Mouse (Mus musculus): ENCODE measurements around the gene H2-Ab1.

The H2-Ab1 gene

GRCm38 (mm10) chr17:34272102-34272501 is 14.6 kb downstream of the H2-Ab1 start:
- in situ Hi-C loops (cut with MboI, MseI), result no loop called here

- in situ Hi-C loops (cut with MboI, MseI), result loop anchor here in 1 of 2 experiments (5.0 kb wide), 1 partner anchor 42 kb away; no protein-coding TSS in a partner anchor
Observed at GRCm38 (mm10) chr17:34280499-34281038, 23.1 kb downstream of the H2-Ab1 start.

- in situ Hi-C loops (cut with MboI, MseI), result loop anchor here in 1 of 2 experiments (5.0 kb wide), 1 partner anchor 40 kb away; no protein-coding TSS in a partner anchor
Observed at GRCm38 (mm10) chr17:34281836-34282235, 24.3 kb downstream of the H2-Ab1 start.

- in situ Hi-C loops (cut with MboI, MseI), result no loop called here
Observed at GRCm38 (mm10) chr17:34285371-34285770, 27.9 kb downstream of the H2-Ab1 start.

GRCm38 (mm10) chr17:34285848-34286247 is 28.4 kb downstream of the H2-Ab1 start:
- in situ Hi-C loops (cut with MboI, MseI), result no loop called here

GRCm38 (mm10) chr17:34286501-34286900 is 29.0 kb downstream of the H2-Ab1 start:
- in situ Hi-C loops (cut with MboI, MseI), result no loop called here

- in situ Hi-C loops (cut with MboI, MseI), result no loop called here
Observed at GRCm38 (mm10) chr17:34286999-34287398, 29.5 kb downstream of the H2-Ab1 start.

GRCm38 (mm10) chr17:34287648-34288047 is 30.2 kb downstream of the H2-Ab1 start, which contains the start of gene H2-Aa:
Gene H2-Aa (minus strand): TSS chr17:34287823.
- in situ Hi-C loops (cut with MboI, MseI), result no loop called here

GRCm38 (mm10) chr17:34288131-34288530 is 30.6 kb downstream of the H2-Ab1 start:
- in situ Hi-C loops (cut with MboI, MseI), result no loop called here

- in situ Hi-C loops (cut with MboI, MseI), result no loop called here
Observed at GRCm38 (mm10) chr17:34291609-34292008, 34.1 kb downstream of the H2-Ab1 start.

- in situ Hi-C loops (cut with MboI, MseI), result no loop called here
Observed at GRCm38 (mm10) chr17:34292570-34292969, 35.1 kb downstream of the H2-Ab1 start.

- in situ Hi-C loops (cut with MboI, MseI), result no loop called here
Observed at GRCm38 (mm10) chr17:34293533-34293932, 36.0 kb downstream of the H2-Ab1 start.

- in situ Hi-C loops (cut with MboI, MseI), result no loop called here
Observed at GRCm38 (mm10) chr17:34294249-34294648, 36.8 kb downstream of the H2-Ab1 start.

GRCm38 (mm10) chr17:34295307-34295706 is 37.8 kb downstream of the H2-Ab1 start:
- in situ Hi-C loops (cut with MboI, MseI), result no loop called here

GRCm38 (mm10) chr17:34295891-34296794 is 38.7 kb downstream of the H2-Ab1 start:
- in situ Hi-C loops (cut with MboI, MseI), result no loop called here

- in situ Hi-C loops (cut with MboI, MseI), result no loop called here
Observed at GRCm38 (mm10) chr17:34299356-34299755, 41.9 kb downstream of the H2-Ab1 start.

- in situ Hi-C loops (cut with MboI, MseI), result no loop called here
Observed at GRCm38 (mm10) chr17:34300071-34300470, 42.6 kb downstream of the H2-Ab1 start.

GRCm38 (mm10) chr17:34300691-34301566 is 43.4 kb downstream of the H2-Ab1 start:
- in situ Hi-C loops (cut with MboI, MseI), result no loop called here

- in situ Hi-C loops (cut with MboI, MseI), result no loop called here
Observed at GRCm38 (mm10) chr17:34301670-34302190, 44.2 kb downstream of the H2-Ab1 start.

GRCm38 (mm10) chr17:34303789-34304188 is 46.3 kb downstream of the H2-Ab1 start:
- in situ Hi-C loops (cut with MboI, MseI), result no loop called here

GRCm38 (mm10) chr17:34304751-34305150 is 47.3 kb downstream of the H2-Ab1 start:
- in situ Hi-C loops (cut with MboI, MseI), result no loop called here

Data from T-helper 17 cell (primary cell).